Mouse (Mus musculus) T-cell, adult 2 months (primary cell): ENCODE data around the gene Trim65.
"Not testable (repeated sequence)": the region's sequence is repeated elsewhere in the genome, so short reads cannot be mapped to it uniquely, and the experiment has no call there.

Experiments used
- DNase-seq: peaks from one replicate; pipeline ENCODE4 v3.0.0; 2022; ENCODE audit warnings: low spot score

Trim65 gene

GRCm38 (mm10) chr11:116108464-116109137, 22.3 kb downstream of the Trim65 start:
- no peak for DNase-seq

GRCm38 (mm10) chr11:116107777-116108285, 23.1 kb downstream of the Trim65 start:
- DNase-seq, result no peak

DNA sequence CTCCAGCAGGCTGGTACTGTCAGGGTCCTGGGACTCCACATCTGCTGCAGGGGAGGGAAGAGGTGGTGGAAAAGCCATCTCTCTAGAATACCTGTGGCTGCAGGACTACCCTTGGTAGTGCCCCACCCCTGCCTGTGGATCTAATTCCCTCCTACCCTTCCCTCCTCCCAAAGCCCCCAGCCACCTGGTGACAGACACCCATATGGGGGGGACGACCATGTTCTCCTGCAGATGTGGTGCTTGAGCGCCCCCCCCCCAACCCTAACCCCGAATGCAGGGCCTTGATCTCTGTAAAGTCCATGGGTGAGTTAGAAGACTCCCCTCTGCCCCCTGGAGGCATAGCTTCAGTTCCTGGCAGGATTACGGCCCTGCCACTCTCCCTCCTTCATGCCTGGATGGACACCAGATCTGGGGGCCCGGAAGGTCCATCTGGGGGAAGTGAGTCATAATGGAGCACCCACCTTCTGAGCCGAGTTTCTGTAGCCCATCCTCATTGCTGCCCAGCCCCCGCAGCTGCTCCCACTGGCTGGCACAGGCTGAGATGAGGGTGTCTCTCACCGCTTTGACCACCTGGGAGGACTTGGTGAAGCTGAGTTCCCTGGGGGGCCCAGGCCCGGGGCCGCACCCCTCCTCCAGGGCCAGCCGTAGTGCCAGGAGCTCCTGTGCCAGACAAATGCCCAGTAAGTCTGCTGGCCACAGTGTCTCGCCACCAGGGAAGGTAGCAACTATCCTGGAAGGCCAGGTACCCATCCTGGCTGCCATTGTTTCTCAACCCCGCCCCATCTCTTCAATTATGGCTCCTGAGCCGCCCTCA, 23.8 kb downstream of the Trim65 start:
- no peak for DNase-seq

GRCm38 (mm10) chr11:116106154-116106962, 24.6 kb downstream of the Trim65 start:
- DNase-seq, result no peak

DNA sequence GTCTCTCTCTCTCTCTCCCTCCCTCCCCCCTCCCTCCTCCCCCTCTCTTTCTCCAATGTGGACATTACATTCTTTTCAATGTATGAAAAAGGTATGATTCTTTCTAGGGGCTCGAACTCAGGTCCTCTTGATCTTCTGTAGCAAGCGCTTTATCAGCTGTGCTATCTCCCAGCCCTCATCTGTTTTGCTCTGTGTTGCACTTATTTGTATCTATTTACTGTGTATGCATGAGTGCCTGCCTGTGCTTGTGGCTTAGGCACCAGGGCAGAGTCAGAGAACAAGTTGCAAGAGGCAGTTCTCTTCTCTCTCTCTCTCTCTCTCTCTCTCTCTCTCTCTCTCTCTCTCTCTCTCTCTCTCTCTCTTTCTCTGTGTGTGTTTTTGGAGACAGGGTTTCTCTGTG, 25.9 kb downstream of the Trim65 start:
- DNase-seq, result no peak

DNA sequence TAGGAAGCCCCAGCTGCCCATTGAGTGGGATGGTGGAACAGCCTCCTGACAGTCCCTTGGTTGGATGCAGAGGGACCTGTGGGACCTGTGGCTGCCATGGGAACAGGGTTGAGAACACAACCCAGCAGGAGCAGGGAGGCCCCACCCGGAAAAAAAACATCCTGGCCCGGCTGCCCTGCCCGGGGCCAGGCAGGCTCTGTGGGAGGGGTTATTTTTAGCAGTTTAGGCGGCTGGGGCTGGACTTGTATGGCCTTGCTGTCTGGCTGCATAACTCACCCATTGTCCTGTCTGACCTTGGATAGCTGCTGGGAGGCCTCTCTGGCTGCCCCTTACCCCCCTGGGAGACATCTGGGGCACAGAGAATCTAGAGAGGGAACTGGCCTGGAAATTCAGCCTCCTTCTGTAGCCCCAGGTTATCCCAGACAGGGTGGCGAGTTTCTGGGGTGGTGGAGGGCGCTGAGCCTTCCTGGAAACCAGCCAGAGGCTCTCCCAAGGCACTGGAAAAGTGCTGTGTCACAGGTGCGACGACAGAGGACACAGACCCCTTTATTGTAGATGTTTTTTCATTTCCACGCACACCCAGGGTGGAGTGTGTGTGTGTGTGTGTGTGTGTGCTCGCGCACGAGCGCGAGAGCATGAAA, 26.8 kb downstream of the Trim65 start:
- no peak for DNase-seq

GRCm38 (mm10) chr11:116103572-116103971, 27.4 kb downstream of the Trim65 start:
- DNase-seq, result no peak

- no peak for DNase-seq
Observed at GRCm38 (mm10) chr11:116102472-116102871, 28.5 kb downstream of the Trim65 start.

DNA sequence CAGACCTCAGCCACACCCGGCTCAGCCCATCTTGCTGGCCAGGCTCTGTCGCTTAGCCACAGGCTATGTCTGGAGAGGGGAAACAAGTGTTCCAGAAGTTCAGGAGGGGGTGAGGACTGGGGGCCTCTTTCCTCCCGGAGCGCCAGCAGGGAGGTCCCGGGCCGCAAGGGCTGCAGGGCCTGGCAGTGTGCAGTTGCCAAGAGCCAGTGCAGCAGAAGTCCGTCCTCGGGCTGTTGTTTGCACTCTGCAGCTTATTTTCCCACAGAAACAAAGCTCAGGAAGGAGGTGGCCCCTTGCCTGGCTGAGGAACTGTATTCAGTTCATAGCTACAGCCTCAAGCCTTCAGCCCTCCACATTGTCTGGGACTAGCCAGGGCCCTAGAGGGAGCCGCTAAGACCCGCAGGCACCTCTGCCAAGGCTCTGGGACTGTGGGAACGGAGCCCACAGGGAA, 29.0 kb downstream of the Trim65 start:
- DNase-seq, result no peak

- no peak for DNase-seq
Observed at GRCm38 (mm10) chr11:116100839-116101238, 30.1 kb downstream of the Trim65 start.

GRCm38 (mm10) chr11:116100385-116100784, 30.5 kb downstream of the Trim65 start:
- DNase-seq, result no peak

DNA sequence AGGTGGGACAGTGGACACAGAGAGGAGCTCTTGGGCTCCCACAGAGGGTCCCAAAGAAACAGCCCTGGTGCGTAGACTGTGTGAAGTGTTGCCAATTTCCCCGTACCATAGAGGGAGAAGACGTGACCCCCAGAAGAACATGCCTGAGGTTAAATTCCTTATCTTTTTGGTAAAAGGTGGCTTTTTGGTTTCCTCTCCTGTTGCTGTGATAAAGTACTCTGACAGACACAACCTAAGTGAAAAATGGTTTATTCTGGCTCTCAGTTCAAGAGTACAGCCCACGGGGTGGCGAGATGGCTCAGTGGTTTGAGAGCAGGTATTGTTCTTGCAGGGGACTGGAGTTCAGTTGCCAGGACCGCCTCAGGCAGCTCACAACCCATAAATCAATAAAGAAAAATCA, 31.5 kb downstream of the Trim65 start:
- DNase-seq, result no peak

- no peak for DNase-seq
Observed at GRCm38 (mm10) chr11:116098711-116099460, 32.0 kb downstream of the Trim65 start.

DNA sequence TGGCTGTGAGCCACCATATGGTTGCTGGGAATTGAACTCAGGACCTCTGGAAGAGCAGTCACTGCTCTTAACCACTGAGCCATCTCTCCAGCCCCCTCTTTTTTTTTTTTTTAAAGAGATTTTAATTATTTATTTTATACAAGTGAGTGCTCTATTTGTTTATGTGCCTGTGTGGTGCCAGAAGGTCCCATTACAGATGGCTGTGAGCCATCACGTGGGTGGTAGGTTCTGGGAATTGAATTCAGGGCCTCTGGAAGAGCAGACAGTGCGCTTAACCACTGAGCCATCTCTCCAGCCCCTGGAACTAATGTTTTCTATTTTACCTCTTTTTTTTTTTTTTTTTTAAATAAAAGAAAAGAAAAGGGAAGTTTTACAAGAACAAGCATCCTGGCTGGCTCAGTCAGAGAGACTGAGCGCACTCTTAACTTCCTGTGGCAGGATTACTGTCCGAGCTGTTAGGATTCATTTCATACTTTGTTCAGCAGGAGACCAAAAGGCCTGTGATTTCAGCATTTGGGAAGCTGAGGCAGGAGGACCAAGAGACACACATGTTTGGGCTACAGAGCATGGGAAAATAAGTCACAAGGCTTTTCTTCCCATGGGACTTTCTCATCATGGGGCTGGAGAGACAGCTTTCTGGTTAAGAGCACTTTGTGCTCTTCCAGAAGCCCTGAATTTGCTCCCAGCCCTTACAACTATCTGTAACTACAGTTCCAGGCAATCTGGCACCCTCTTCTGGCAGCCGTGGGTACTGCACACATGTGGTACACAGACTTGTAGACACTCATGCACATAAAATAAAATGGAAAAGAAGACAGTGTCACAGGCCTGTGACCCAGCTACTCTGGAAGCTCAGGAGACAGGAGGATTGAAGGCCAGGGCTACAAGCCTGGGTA, 34.5 kb downstream of the Trim65 start:
- no peak for DNase-seq

DNA sequence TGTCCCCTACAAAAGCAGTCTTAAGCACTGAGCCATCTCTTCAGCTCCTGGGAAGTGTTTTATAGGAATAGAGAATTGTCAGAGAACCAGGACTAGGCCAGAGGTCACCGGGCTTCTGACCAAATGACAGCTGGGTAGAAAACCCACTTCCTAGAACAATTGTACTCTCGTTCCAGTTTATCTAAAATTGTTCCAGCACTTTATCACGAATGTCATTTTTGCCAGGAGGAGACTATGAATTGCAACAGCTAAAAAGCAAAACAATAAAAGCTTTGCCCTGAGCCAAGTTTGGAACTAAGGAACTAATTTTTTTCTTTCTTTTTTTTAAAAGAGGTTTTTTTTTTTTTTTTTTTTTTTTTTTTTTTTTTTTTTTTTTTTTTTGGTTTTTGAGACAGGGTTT, 35.4 kb downstream of the Trim65 start:
- DNase-seq, result no peak

GRCm38 (mm10) chr11:116093771-116094565, 37.0 kb downstream of the Trim65 start:
- no peak for DNase-seq

- DNase-seq, result not testable (repeated sequence)
Observed at GRCm38 (mm10) chr11:116092959-116093358, 38.0 kb downstream of the Trim65 start.

GRCm38 (mm10) chr11:116091591-116091990, 39.3 kb downstream of the Trim65 start:
- DNase-seq, result no peak

DNA sequence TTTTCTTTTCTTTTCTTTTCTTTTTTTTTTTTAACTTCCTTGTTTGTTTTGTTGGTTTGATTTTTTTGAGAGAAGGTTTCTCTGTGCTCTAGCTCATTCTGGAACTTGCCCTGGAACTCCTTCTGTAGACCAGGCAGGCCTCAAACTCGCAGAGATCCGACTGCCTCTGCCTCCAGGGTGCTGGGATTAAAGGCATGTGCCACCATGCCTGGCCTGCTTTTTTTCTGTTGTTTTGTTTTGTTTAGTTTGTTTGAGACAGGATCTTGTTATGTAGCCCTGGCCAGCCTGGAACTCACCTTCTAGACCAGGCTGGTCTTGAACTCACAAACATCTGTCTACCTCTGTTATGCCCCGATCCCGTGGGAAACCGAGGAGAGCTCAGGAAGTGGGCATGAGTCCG, 41.4 kb downstream of the Trim65 start:
- DNase-seq, result no peak
